Mouse (Mus musculus): Measurements from ENCODE around the gene Rbm3. TPM values are rescaled to one million over a fixed set of nuclear protein-coding genes. Genes with fewer than 3 reads are reported as not detected.
"Not testable (repeated sequence)": the region's sequence is repeated elsewhere in the genome, so short reads cannot be mapped to it uniquely, and the experiment has no call there.

The Rbm3 gene
- polyA plus RNA-seq, 3 experiments from 2014 or later, result 601 to 807 (median 769) TPM

DNA sequence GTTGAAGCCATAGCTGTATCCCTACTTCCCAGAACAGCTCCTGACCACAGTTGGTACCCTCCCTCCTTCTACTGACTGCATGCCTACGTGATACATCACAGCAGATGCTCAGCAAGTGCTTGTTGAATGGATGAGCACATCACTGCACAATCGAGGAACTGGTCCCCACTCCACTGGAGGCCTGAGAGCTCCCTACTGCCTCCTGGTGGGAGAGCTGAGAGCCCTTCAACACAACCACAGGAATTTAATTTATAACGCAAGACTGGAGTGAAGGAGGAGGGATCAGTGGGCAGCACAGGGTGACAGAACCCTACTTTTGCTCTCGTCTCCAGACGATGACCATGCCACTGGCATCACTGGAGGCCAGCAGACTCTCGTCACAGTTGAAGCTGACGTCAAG lies 20.4 kb downstream of the Rbm3 start:
- ATAC-seq, result no peak

- no peak for ATAC-seq
Measured at GRCm38 (mm10) chrX:8123821-8124470, 21.7 kb downstream of the Rbm3 start.

DNA sequence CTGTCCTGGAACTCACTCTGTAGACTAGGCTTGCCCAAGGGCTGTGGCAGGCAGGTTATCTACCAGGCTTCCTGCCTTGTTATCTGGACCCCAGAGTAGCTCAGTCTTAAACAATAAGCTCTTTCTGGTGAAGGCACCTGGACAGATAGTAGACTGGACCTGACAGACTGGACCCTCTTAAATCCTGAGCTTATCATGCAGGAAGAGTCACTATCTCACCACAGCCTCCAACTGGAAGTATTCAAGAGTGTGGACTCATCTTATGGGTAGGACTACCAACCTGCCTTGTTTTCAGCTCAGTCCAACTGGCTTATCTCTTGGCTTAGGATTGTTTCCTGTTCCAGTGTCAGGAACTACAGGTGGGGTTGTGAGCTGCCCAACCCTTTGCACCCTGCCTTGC lies 28.4 kb downstream of the Rbm3 start:
- no peak for ATAC-seq

- peak; percentile 41 for ATAC-seq
Measured at GRCm38 (mm10) chrX:8115275-8115674, 30.4 kb downstream of the Rbm3 start.

GRCm38 (mm10) chrX:8105019-8105418 lies 40.7 kb downstream of the Rbm3 start:
- no peak for ATAC-seq

DNA sequence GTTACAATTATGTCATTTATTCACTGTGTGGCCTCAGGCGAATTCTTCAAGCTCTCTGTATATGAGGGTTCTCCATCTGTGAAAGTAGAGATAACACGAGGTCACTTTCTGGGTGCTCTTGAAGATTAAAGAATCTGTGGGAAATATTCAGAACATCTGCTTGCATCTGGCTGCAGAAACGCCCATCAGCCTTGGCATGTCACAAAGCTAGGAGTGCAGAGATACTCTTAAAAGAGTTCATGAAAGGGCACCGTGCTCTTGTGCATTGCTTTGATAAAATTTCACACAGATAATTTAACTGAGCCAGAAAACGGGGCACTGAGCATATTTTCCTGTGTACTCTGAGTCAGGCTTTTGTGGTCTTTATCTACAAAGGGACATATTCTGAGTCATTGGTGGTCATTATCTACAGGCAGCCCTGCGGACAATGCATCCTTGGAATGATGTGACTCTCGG lies 43.4 kb downstream of the Rbm3 start:
- no peak for ATAC-seq

DNA sequence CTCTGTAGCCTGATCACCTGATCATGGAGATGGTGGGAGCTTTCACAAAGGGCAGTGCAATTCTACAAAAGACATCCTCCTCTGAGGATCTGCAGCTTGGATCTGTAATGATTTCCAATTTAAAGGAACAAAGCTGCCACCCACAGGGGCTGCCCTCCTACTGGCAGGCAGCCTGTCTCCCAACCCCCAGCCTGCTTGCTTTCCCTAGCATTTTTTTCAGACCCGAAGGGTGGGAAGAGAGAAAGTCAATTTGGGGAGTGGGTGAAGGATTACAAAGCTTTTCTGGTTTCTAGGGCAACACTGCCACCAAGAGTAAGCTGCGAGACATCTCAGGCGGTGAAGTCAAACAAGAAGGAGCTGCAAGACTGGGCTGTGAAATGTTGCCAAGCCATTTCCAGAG lies 44.7 kb downstream of the Rbm3 start:
- ATAC-seq, result no peak

GRCm38 (mm10) chrX:8099435-8099834 lies 46.2 kb downstream of the Rbm3 start:
- ATAC-seq, result no peak

GRCm38 (mm10) chrX:8096787-8097242 lies 48.9 kb downstream of the Rbm3 start:
- ATAC-seq, result peak; percentile 92

GRCm38 (mm10) chrX:8096068-8096786 lies 49.5 kb downstream of the Rbm3 start:
- peak; percentile 72 for ATAC-seq

- ATAC-seq, result no peak
Measured at GRCm38 (mm10) chrX:8095546-8095945, 50.1 kb downstream of the Rbm3 start.

GRCm38 (mm10) chrX:8090954-8091347 lies 54.7 kb downstream of the Rbm3 start:
- not testable (repeated sequence) for ATAC-seq

GRCm38 (mm10) chrX:8090346-8090953 lies 55.2 kb downstream of the Rbm3 start, which contains the start of gene Was:
Gene Was, minus strand, starts transcription at chrX:8090498.
- ATAC-seq, result peak; percentile 98

- no peak for ATAC-seq
Measured at GRCm38 (mm10) chrX:8089746-8090145, 55.9 kb downstream of the Rbm3 start.

Other genes starting within 250 kb of the Rbm3 start
- 100 to 1,000 TPM in 1 of 3 experiments, 10 to 100 TPM in 2; 91.7 to 116 (median 99.0) TPM for gene Pqbp1, start 246.6 kb downstream of the Rbm3 start, polyA plus RNA-seq (2017; shearing (Covaris generic))
- 100 to 1,000 TPM; 116 to 127 (median 123) TPM for gene Timm17b, start 246.5 kb downstream of the Rbm3 start, polyA plus RNA-seq (2017; shearing (Covaris generic))
- not detected for gene Gm10491, start 238.0 kb downstream of the Rbm3 start, polyA plus RNA-seq (2017; shearing (Covaris generic))
- not detected for gene Gm10490, start 236.3 kb downstream of the Rbm3 start, polyA plus RNA-seq (2017; shearing (Covaris generic))
- gene Pcsk1n, start 226.1 kb downstream of the Rbm3 start, polyA plus RNA-seq (2017; shearing (Covaris generic)), result not detected
- gene Eras, start 217.3 kb downstream of the Rbm3 start, polyA plus RNA-seq (2017; shearing (Covaris generic)), result not detected
- 10 to 100 TPM in 1 of 3 experiments, 1 to 10 TPM in 2; 6.2 to 12.7 (median 9.4) TPM for gene Hdac6, start 198.0 kb downstream of the Rbm3 start, polyA plus RNA-seq (2017; shearing (Covaris generic))
- gene Gata1, start 167.8 kb downstream of the Rbm3 start, polyA plus RNA-seq (2017; shearing (Covaris generic)), result 10 to 100 TPM in 2 of 3 experiments, not detected in 1; 25.6 to 27.7 TPM
- gene Glod5, start 127.4 kb downstream of the Rbm3 start, polyA plus RNA-seq (2017; shearing (Covaris generic)), result not detected
- 10 to 100 TPM; 14.7 to 26.1 (median 20.7) TPM for gene Suv39h1, start 71.1 kb downstream of the Rbm3 start, polyA plus RNA-seq (2017; shearing (Covaris generic))
- 10 to 100 TPM; 18.3 to 24.3 (median 22.3) TPM for gene Was, start 55.4 kb downstream of the Rbm3 start, polyA plus RNA-seq (2017; shearing (Covaris generic))
- 10 to 100 TPM; 13.8 to 20.4 (median 19.5) TPM for gene Wdr13, start 13.0 kb downstream of the Rbm3 start, polyA plus RNA-seq (2017; shearing (Covaris generic))
- gene Tbc1d25, start 30.3 kb upstream of the Rbm3 start, polyA plus RNA-seq (2017; shearing (Covaris generic)), result 1 to 10 TPM; 2.5 to 4.1 (median 3.7) TPM
- gene Ebp, start 47.6 kb upstream of the Rbm3 start, polyA plus RNA-seq (2017; shearing (Covaris generic)), result 100 to 1,000 TPM; 128 to 201 (median 145) TPM
- under 1 TPM in 2 of 3 experiments, not detected in 1; 0.36 to 0.69 TPM for gene Porcn, start 60.6 kb upstream of the Rbm3 start, polyA plus RNA-seq (2017; shearing (Covaris generic))
- gene Ftsj1, start 106.5 kb upstream of the Rbm3 start, polyA plus RNA-seq (2017; shearing (Covaris generic)), result 10 to 100 TPM; 17.6 to 24.1 (median 18.7) TPM
- not detected for gene Slc38a5, start 125.3 kb upstream of the Rbm3 start, polyA plus RNA-seq (2017; shearing (Covaris generic))
- not detected for gene Ssxb10, start 181.5 kb upstream of the Rbm3 start, polyA plus RNA-seq (2017; shearing (Covaris generic))
- not detected for gene Ssxb9, start 221.1 kb upstream of the Rbm3 start, polyA plus RNA-seq (2017; shearing (Covaris generic))

Data from inflammation-experienced regulatory T-cells, adult 6 months (primary cell).